Mouse (Mus musculus): ENCODE measurements around the gene Gltpd2. TPM values are rescaled to one million over a fixed set of nuclear protein-coding genes. Genes with fewer than 3 reads are reported as not detected.

Gltpd2 gene
- total and polyA plus RNA-seq, 3 experiments = 0.06 TPM; not detected in 2

DNA sequence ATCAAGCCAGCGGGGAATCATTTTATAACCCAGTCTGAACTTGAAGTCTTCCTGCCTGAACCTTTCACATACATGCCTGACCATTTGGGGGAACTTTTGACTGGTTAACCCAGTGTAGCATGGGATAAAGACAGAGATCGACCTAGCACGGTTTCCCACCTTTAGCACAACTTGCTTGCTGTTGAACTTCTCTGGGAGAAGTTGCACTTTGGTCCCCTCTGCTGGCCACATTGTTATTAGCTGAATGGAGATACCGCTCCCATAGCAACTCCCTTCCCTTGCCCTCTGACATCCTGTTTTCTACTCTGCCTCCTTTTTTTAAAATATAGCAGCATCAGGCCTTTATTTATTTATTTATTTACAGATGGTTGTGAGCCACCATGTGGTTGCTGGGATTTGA, 12.6 kb upstream of the Gltpd2 start (continued):
- 0 out of 2 replicates have a peak, but pooled peaks have one; percentile 30 for TF ChIP-seq HCFC1 (IDR thresholded peaks at IDR 0.05; ENCODE audit: low read depth, low read length)
- no peak for TF ChIP-seq NRF1 (IDR thresholded peaks at IDR 0.05; ENCODE audit: insufficient read depth, low read depth, low read length, poor library complexity, severe bottlenecking)

DNA sequence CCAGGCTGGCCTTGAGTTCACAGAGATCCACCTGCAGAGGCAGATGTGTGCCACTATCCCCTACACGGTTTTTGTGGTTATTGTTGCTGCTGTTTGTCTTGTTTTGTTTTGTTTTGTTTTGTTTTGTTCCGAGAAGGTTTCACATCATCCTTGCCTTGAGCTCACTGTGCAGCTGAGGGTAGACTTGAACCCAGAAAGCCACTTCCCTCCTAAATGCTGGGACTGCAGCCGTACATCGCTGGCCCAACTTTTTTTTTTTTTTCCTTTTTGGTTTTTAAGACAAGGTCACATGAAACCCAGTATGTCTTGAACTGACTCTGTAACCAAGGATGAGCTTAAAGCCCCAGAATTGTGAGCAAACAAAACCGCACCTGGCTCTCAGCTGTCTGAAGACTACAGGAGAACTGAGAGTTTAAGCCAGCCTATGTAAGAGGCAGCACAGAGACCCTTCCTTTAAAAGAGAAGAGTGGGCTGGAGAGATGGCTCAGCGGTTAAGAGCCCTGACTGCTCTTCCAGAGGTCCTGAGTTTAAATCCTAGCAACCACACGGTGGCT, 12.0 kb upstream of the Gltpd2 start:
- TF ChIP-seq POLR2AphosphoS2 (IDR thresholded peaks at IDR 0.05; ENCODE audit: low read length) = no peak
- TF ChIP-seq CHD2 (IDR thresholded peaks at IDR 0.05; ENCODE audit: low read length) = no peak
- TF ChIP-seq TBP (IDR thresholded peaks at IDR 0.05; ENCODE audit: low read depth, low read length) = no peak
- no peak for TF ChIP-seq GATA1 (IDR thresholded peaks at IDR 0.05; ENCODE audit: low read depth, low read length)
- TF ChIP-seq MAX (IDR thresholded peaks at IDR 0.05; ENCODE audit: low read length) = no peak
- Histone ChIP-seq H3K79me2 (ENCODE audit: control insufficient read depth, insufficient read depth, low read length, poor library complexity) (no peaks in the 10 kb centered on the region), H3K27ac (ENCODE audit: control insufficient read depth, low read depth, low read length) (no peak overlapping the region), H3K4me1 (ENCODE audit: control insufficient read depth in 1 of 2, insufficient read depth in 2 of 2, low read length in 2 of 2) (peaks cover under 1 to 22% of the 10 kb centered on the region in 2 experiments; a peak in 3 of 4 replicates), H3K9me3 (replicated peaks; ENCODE audit: insufficient read depth, low read length) (no peaks in the 10 kb centered on the region), H3K36me3 (ENCODE audit: control insufficient read depth in 1 of 2, insufficient read depth in 2 of 2, low read length in 2 of 2) (peaks cover 0 to 17% of the 10 kb centered on the region in 2 experiments; a peak in 2 of 4 replicates), H3K9ac (ENCODE audit: control insufficient read depth, low read depth, low read length, poor library complexity, severe bottlenecking) (no peak overlapping the region), H3K27me3 (ENCODE audit: control insufficient read depth in 1 of 2, insufficient read depth in 2 of 2, low read length in 2 of 2) (peaks cover 6 to 10% of the 10 kb centered on the region in 2 experiments), H3K4me3 (ENCODE audit: control insufficient read depth in 1 of 2, insufficient read depth in 1 of 2, low read depth in 2 of 2, low read length in 2 of 2) (no peak overlapping the region)
- no peak for DNase-seq (ENCODE audit: low read depth, low spot score)

DNA sequence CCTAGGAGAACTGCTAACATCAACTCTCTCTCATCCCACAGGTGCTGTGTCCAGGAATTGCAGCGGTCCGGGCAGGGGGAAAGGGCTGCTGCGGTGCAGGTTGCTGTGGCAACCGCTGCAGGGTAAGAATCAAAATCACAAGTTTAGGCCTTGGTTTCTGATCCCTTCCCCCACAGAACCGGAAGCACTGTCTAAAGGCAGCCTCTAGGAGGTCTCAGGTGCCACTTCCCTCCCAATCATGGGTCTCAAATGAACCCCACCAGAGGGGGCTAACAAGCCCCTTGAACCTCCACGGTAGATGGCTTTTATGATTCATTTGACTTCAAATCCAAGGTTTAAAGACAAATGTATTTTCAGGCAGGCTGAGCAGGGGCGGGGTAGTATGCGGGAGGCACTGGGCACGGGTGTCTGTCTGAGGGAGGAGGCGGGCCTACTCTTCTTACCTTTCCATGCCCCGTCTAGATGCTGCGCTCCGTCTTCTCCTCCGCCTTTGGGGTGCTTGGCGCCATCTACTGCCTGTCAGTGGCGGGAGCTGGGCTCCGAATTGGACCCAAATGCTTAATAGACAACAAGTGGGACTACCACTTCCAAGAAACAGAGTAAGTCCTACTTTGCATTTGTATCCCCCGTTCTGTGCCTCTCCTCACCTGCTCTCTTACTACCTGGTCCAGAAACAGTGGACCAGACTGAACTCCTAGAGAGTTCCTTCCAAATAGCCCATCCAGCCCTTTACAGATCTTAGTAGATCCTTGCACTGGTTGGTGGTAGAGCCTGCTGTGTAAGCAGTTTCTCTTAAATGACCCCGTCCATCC, 9.0 kb upstream of the Gltpd2 start:
- H3K27ac ChIP-seq (ENCODE audit: control insufficient read depth, low read depth, low read length) = no peak overlapping the region
- H3K79me2 ChIP-seq (ENCODE audit: control insufficient read depth, insufficient read depth, low read length, poor library complexity) = no peaks in the 10 kb centered on the region
- peak; percentile 74 for DNase-seq (ENCODE audit: low read depth, low spot score)
- peaks cover 0 to 28% of the 10 kb centered on the region in 2 experiments; a peak in 2 of 4 replicates for H3K36me3 ChIP-seq (ENCODE audit: control insufficient read depth in 1 of 2, insufficient read depth in 2 of 2, low read length in 2 of 2)
- H3K4me1 ChIP-seq (ENCODE audit: control insufficient read depth in 1 of 2, insufficient read depth in 2 of 2, low read length in 2 of 2) = peaks cover 10 to 32% of the 10 kb centered on the region in 2 experiments
- H3K9me3 ChIP-seq (replicated peaks; ENCODE audit: insufficient read depth, low read length) = no peaks in the 10 kb centered on the region
- H3K4me3 ChIP-seq (ENCODE audit: control insufficient read depth in 1 of 2, insufficient read depth in 1 of 2, low read depth in 2 of 2, low read length in 2 of 2) = no peak overlapping the region
- H3K9ac ChIP-seq (ENCODE audit: control insufficient read depth, low read depth, low read length, poor library complexity, severe bottlenecking) = no peak overlapping the region
- TF ChIP-seq MXI1 (IDR thresholded peaks at IDR 0.05; ENCODE audit: low read depth, low read length) (peak; percentile 36; the same call in 1 of the 2 replicates), MAZ (IDR thresholded peaks at IDR 0.05; ENCODE audit: low read depth, low read length) (peak; percentile 64; the same call in 1 of the 2 replicates), ZC3H11A (IDR thresholded peaks at IDR 0.05; ENCODE audit: low read depth, low read length) (peak; percentile 65; the same call in 1 of the 2 replicates), GATA1 (IDR thresholded peaks at IDR 0.05; ENCODE audit: low read depth, low read length) (no peak), SMC3 (IDR thresholded peaks at IDR 0.05; ENCODE audit: low read depth, low read length) (peak; percentile 89), RAD21 (IDR thresholded peaks at IDR 0.05; ENCODE audit: low read depth, low read length) (peak; percentile 73), TCF12 (IDR thresholded peaks at IDR 0.05; ENCODE audit: low read depth, low read length) (0 out of 2 replicates have a peak, but pooled peaks have one; percentile 15), CTCF (IDR thresholded peaks at IDR 0.05 in 2 of 3, conservative IDR thresholded peaks at IDR 0.05 in 1 of 3; ENCODE audit: control insufficient read depth in 1 of 3, insufficient read depth in 1 of 3, low read depth in 2 of 3, low read length in 3 of 3, poor library complexity in 1 of 3, severe bottlenecking in 1 of 3) (peak; percentile 35 to 91 (median 83)), CHD1 (IDR thresholded peaks at IDR 0.05; ENCODE audit: low read depth, low read length) (no peak)
- H3K27me3 ChIP-seq (ENCODE audit: control insufficient read depth in 1 of 2, insufficient read depth in 2 of 2, low read length in 2 of 2) = no peaks in the 10 kb centered on the region; a peak in 1 of 4 replicates

All from MEL (cell line).